Mouse (Mus musculus) forebrain, embryonic 11.5 days (tissue): Measurements from ENCODE around the gene Sh3bgrl. TPM values are rescaled to one million over a fixed set of nuclear protein-coding genes. Genes with fewer than 3 reads are reported as not detected.

Experiments used
- ATAC-seq: fragments of 200-750 bp; cut with Nextera tagmentation; replicated peaks from 2 replicates; pipeline ENCODE4 v1.8.0; 2017; ENCODE audit warnings: moderate TSS enrichment; ENCODE audit not compliant: low FRiP score
- DNase-seq: peaks from one replicate; pipeline ENCODE4 v3.0.0-alpha.2; 2017; ENCODE audit warnings: low spot score
- H3K27ac ChIP-seq: fragments of 300-500 bp; sonication (generic); 2 replicates; pipeline ENCODE4 v1.5.1; 2014; ENCODE audit warnings: low read depth, low read length
- H3K27me3 ChIP-seq: fragments of 300-500 bp; sonication (generic); 2 replicates; pipeline ENCODE4 v1.6.1; 2014; ENCODE audit warnings: mild to moderate bottlenecking, low read length, mixed read lengths; ENCODE audit not compliant: control insufficient read depth, insufficient read depth
- H3K36me3 ChIP-seq: fragments of 300-500 bp; sonication (generic); 2 replicates; pipeline ENCODE4 v1.6.1; 2014; ENCODE audit warnings: mild to moderate bottlenecking, low read length, moderate library complexity, mixed read lengths; ENCODE audit not compliant: control insufficient read depth, insufficient read depth
- H3K4me1 ChIP-seq: fragments of 300-500 bp; sonication (generic); replicated peaks from 2 replicates; pipeline ENCODE4 v1.6.1; 2014; ENCODE audit warnings: low read length, mixed read lengths; ENCODE audit not compliant: control insufficient read depth, insufficient read depth
- H3K4me2 ChIP-seq: fragments of 300-500 bp; sonication (generic); 2 replicates; pipeline ENCODE4 v1.6.1; 2014; ENCODE audit warnings: low read depth, mild to moderate bottlenecking, low read length, moderate library complexity, mixed read lengths; ENCODE audit not compliant: severe bottlenecking
- H3K4me3 ChIP-seq: fragments of 300-500 bp; sonication (generic); 2 replicates; pipeline ENCODE4 v1.5.1; 2014; ENCODE audit warnings: low read depth, low read length
- H3K9ac ChIP-seq: fragments of 300-500 bp; sonication (generic); 2 replicates; pipeline ENCODE4 v1.6.1; 2014; ENCODE audit warnings: low read length
- H3K9me3 ChIP-seq: fragments of 300-500 bp; sonication (generic); 2 replicates; pipeline ENCODE4 v1.6.1; 2016; ENCODE audit warnings: low read length, mixed read lengths; ENCODE audit not compliant: control insufficient read depth
- WGBS: fragments of 180-500 bp; shearing (Covaris S2); extraction: QIAGEN DNeasy Blood & Tissue Kit; methylation state at CpG from one replicate; pipeline ENCODE4 v1.1.7; 2014; 5-methylcytosine and 5-hydroxymethylcytosine counted together
- polyA plus RNA-seq: library from polyadenylated mRNA; unstranded; fragments of >200 nt; fragmentation: Nextera tagmentation; extraction: Ambion mirVana; gene quantifications from 2 replicates; pipeline ENCODE4 v1.2.1, GENCODE M21; 2014

Sh3bgrl gene
- polyA plus RNA-seq, 1 experiment from 2014 or later = 244 TPM

DNA sequence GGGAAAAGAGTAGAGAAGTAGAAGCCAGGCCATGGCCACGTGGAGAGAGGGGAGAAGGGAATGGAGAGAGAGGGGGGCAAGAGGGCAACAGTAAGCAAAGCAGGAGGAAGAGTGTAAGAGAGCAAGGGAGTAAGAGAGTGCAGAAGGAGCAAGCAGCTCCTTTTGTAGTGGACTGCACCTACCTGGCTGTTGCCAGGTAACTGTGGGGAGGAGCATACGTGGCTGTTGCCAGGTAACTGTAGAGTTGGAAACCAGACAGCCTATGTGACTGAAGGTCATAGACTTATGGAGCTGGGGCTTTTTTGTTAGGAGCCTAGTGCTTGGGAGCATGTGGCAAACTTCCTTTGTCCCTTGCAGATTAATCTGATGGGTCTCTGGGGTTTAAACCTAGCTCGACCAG lies 80.3 kb downstream of the Sh3bgrl start:
- DNase-seq (no peak), ATAC-seq (no peak)
- H3K4me3 ChIP-seq = no peak overlapping the region
- H3K27me3 ChIP-seq = no peaks in the 10 kb centered on the region
- no peak overlapping the region for H3K9ac ChIP-seq
- no peaks in the 10 kb centered on the region for H3K4me1 ChIP-seq
- 57% methylated on average over 3 of the region's 3 CpGs for WGBS
- no peak overlapping the region for H3K4me2 ChIP-seq
- H3K9me3 ChIP-seq = no peaks in the 10 kb centered on the region
- no peak overlapping the region for H3K27ac ChIP-seq
- no peaks in the 10 kb centered on the region for H3K36me3 ChIP-seq

DNA sequence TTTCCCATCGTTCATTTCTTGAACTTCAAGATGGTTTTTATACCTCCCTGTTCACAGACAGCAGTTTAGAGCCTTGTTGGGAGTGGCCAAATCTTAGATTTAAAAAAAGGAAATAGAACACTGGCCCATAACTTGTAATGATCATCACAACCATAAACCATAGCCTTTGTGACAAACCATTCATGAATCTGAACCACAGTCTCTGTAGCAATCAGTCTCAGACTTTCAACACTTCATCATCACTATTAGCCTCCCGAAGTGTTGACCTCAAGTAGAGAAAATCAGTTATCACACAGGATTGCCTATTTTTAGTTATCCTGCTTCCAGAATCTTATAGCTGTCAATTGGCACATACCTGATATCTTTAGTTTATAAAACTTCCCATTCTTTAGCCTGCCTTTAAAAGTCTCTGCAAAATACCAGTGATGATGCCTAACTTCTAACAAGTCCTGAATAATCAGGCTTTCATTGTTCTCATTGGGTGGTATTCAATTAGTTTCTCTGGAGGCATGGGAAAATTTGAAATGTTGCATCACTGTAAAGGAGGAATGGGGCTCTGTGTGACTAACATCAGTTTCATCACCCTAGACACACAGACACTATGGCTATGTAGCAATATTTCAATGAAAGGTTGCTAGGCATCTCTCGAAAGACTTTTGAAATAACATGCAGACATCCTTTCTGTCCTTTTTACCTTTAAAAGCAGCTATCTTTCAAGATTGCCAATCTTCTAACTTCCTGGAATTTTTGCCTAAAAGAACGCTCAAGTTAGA lies 89.7 kb downstream of the Sh3bgrl start:
- no peaks in the 10 kb centered on the region for H3K27me3 ChIP-seq
- no peak overlapping the region for H3K4me3 ChIP-seq
- no peak overlapping the region for H3K27ac ChIP-seq
- no peak for DNase-seq
- WGBS = 88% methylated on average over 4 of the region's 4 CpGs
- no peaks in the 10 kb centered on the region for H3K9me3 ChIP-seq
- H3K36me3 ChIP-seq = no peaks in the 10 kb centered on the region
- no peaks in the 10 kb centered on the region for H3K4me1 ChIP-seq
- H3K9ac ChIP-seq = no peak overlapping the region
- ATAC-seq = no peak
- H3K4me2 ChIP-seq = no peak overlapping the region

DNA sequence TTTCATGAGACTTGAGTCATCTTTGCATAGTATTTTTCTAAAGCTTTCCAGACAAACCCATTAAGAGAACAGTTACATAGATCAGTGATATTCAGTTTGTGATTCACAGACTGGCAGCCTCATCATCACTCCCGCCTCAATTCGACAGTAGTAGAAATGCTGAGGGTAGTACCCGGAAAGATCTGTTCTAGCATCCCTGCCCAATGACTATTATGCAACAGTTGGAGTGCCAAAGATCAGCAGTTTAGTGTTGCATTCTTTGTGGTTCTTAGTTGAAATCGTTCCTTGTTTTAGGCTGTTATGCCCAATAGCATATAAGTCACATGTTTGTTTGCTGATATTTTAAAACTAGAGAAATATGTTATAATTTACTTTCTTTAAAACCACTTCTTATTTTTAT lies 94.4 kb downstream of the Sh3bgrl start:
- H3K9me3 ChIP-seq = no peaks in the 10 kb centered on the region
- ATAC-seq = no peak
- no peaks in the 10 kb centered on the region for H3K36me3 ChIP-seq
- DNase-seq = no peak
- no peak overlapping the region for H3K4me3 ChIP-seq
- no peak overlapping the region for H3K27ac ChIP-seq
- 88% methylated on average over 4 of the region's 4 CpGs for WGBS
- no peak overlapping the region for H3K9ac ChIP-seq
- H3K4me2 ChIP-seq = no peak overlapping the region
- no peaks in the 10 kb centered on the region for H3K27me3 ChIP-seq
- H3K4me1 ChIP-seq = no peaks in the 10 kb centered on the region

DNA sequence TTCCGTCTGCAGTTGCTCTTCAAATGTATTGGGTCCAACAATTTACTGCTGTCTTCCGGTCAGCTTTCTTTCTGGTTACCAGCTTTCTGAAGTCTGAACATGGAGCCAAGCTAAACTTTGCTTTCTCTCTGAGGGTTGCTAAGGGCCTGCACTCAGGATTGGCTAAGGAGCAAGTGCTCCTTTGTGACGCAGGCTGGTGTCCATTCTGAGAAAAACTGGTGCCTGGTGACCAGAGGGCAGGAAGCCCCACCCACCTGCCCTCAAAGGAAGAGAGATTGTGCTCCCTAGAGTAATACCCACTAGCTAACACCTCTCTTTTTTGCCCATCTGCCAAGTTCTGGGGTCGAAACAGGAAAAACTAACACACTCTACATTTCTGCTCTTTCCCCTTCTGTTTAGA lies 95.8 kb downstream of the Sh3bgrl start:
- Histone ChIP-seq H3K27me3 (no peaks in the 10 kb centered on the region), H3K4me2 (no peak overlapping the region), H3K9ac (no peak overlapping the region), H3K27ac (no peak overlapping the region), H3K36me3 (no peaks in the 10 kb centered on the region), H3K9me3 (no peaks in the 10 kb centered on the region), H3K4me3 (no peak overlapping the region), H3K4me1 (no peaks in the 10 kb centered on the region)
- 70% methylated on average over 4 of the region's 4 CpGs for WGBS
- DNase-seq (no peak), ATAC-seq (no peak)

DNA sequence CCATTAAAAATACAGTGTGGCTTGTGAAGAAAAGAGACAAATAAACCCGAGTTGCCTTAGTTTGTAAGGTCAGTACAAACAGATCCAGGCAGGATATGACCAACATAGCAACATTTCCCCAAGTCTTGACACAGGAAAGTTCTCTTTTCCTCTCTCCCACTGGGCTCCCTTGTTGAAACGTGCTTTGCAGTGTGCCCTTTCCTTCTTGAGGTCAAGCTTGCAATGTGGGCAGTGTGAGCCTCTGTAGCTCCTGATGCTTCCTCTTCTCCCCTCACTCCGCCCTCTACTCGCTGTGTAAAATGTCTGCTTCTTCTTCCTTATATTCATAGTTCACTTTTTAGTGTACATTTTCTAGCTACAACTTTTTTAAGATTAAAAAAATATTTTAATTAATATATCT lies 96.3 kb downstream of the Sh3bgrl start:
- 68% methylated on average over 4 of the region's 4 CpGs for WGBS

DNA sequence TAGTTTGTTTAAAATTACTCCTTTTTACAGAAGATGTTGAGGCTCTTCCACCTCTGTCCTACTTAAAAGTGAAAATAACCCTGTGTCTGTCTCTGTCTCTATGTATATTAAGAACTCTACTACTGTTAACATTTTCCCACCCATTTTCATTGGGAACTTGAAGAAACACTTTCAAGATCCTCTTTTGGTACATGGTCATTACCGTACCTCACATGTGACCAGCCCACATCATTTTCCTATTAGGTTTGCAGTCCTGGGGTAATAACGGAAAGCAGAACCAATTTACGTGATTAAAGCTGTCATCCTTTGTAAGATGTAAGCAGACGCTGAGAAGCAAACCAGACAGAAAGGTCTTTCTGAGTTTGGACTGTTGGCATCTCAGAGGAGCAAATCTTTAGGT lies 101.3 kb downstream of the Sh3bgrl start, which contains the start of gene Gm6377:
TSS of gene Gm6377 (plus strand) at position 289 of the 400 bp plus-strand sequence.
- Histone ChIP-seq H3K27me3 (no peaks in the 10 kb centered on the region), H3K36me3 (no peaks in the 10 kb centered on the region), H3K4me2 (no peak within 1 kb of the TSS), H3K4me3 (no peak within 1 kb of the TSS), H3K9me3 (no peaks in the 10 kb centered on the region), H3K27ac (no peak within 1 kb of the TSS), H3K9ac (no peak within 1 kb of the TSS), H3K4me1 (no peaks in the 10 kb centered on the region)
- DNase-seq (no peak), ATAC-seq (no peak)
- 78% methylated on average over 4 of the region's 4 CpGs for WGBS

More for the DNA sequence above, 96.3 kb downstream of the Sh3bgrl start:
- Histone ChIP-seq H3K9ac (no peak overlapping the region), H3K27ac (no peak overlapping the region), H3K27me3 (no peaks in the 10 kb centered on the region), H3K4me1 (no peaks in the 10 kb centered on the region), H3K36me3 (no peaks in the 10 kb centered on the region), H3K4me3 (no peak overlapping the region), H3K4me2 (no peak overlapping the region), H3K9me3 (no peaks in the 10 kb centered on the region)
- ATAC-seq (no peak), DNase-seq (no peak)

DNA sequence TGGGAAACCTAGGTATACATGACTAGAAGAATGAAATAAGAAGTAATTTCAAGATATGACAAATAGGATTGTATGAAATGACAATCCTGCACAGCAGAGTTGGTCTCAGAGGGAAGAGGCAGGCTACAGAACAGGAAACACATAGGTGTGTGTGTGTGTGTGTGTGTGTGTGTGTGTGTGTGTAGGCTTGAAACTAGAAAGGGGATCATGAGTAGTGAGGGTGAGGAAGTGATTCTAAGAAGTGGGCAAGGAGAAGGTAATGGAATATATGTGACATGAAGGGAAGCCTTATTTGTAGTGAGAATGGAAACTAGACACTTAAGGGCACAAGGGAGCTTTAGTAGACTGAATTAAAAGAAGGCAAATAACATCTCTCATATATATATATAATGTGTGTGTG lies 112.7 kb downstream of the Sh3bgrl start:
- Histone ChIP-seq H3K9me3 (no peaks in the 10 kb centered on the region), H3K9ac (no peak overlapping the region), H3K27me3 (no peaks in the 10 kb centered on the region), H3K27ac (no peak overlapping the region), H3K4me3 (no peak overlapping the region), H3K4me2 (no peak overlapping the region), H3K4me1 (no peaks in the 10 kb centered on the region), H3K36me3 (no peaks in the 10 kb centered on the region)
- no peak for DNase-seq
- no peak for ATAC-seq

DNA sequence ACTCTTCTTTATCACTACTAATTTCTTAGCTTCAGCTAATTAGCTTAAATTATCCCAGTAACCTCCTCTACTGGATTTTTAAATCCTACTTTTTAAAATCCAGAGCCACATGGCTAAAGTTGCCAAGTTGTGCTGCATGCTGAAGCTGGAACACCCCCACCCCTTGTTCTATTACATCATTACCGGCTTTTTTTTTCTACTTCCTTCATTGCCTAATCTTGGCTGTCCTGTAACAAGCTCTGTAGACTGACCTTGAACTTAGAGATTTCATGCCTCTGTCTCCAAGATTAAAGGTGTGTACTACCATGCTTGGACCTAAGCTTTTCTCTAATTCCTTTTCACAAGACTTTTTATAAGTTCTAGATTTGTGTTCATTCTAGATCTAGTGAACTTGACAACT lies 133.6 kb downstream of the Sh3bgrl start:
- ATAC-seq (no peak), DNase-seq (no peak)
- Histone ChIP-seq H3K9ac (no peak overlapping the region), H3K4me1 (no peaks in the 10 kb centered on the region), H3K4me3 (no peak overlapping the region), H3K36me3 (no peaks in the 10 kb centered on the region), H3K27me3 (no peaks in the 10 kb centered on the region), H3K4me2 (no peak overlapping the region), H3K9me3 (no peaks in the 10 kb centered on the region), H3K27ac (no peak overlapping the region)
- WGBS = 95% methylated on average over 1 of the region's 1 CpGs

DNA sequence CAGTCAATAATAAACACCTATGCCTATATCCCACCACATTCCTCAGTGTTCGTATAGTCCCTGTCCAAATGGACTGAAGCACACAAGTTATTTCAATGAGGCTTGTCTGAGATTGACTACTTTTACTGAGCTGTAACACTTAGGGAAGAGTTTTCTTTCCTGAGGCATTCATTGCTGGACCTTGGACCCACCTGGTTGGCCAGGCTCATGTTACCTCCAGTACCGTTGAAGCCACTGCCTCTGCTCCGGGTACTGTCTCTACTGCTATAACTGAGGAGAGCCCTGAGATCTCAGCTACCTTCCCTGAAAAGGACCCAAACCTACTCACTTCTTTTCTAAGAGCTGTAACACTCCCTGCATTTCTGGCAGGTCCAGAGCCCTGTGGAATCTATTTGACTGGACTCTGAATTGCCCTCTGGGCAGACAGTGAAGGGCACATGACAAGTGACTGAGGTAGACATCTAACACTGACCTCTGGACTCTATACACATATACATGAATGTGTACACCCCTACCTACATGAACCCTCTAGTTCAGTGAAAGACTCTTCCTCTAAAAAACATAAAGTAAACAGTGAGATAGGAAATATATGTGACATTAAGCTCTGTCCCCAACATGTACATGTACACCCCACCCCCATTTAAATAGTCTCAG lies 140.3 kb downstream of the Sh3bgrl start:
- ATAC-seq (no peak), DNase-seq (no peak)
- Histone ChIP-seq H3K4me2 (no peak overlapping the region), H3K27me3 (no peaks in the 10 kb centered on the region), H3K36me3 (no peaks in the 10 kb centered on the region), H3K9ac (no peak overlapping the region), H3K27ac (no peak overlapping the region), H3K9me3 (no peaks in the 10 kb centered on the region), H3K4me3 (no peak overlapping the region), H3K4me1 (no peaks in the 10 kb centered on the region)
- 86% methylated on average over 3 of the region's 3 CpGs for WGBS
